Mouse (Mus musculus): ENCODE data around the gene Parva.

The Parva gene

GRCm38 (mm10) chr7:112472024-112472707, 44.9 kb downstream of the Parva start:
- no peak for DNase-seq (ENCODE audit: low read depth)

- no peak for DNase-seq (ENCODE audit: low read depth)
Observed at GRCm38 (mm10) chr7:112472708-112473281, 45.5 kb downstream of the Parva start.

- no peak for DNase-seq (ENCODE audit: low read depth)
Observed at GRCm38 (mm10) chr7:112473649-112474435, 46.5 kb downstream of the Parva start.

GRCm38 (mm10) chr7:112479116-112479515, 51.8 kb downstream of the Parva start:
- DNase-seq (ENCODE audit: low read depth), result no peak

- DNase-seq (ENCODE audit: low read depth), result no peak
Observed at GRCm38 (mm10) chr7:112481031-112481430, 53.7 kb downstream of the Parva start.

GRCm38 (mm10) chr7:112482572-112482971, 55.3 kb downstream of the Parva start:
- DNase-seq (ENCODE audit: low read depth), result no peak

- DNase-seq (ENCODE audit: low read depth), result no peak
Observed at GRCm38 (mm10) chr7:112483382-112483781, 56.1 kb downstream of the Parva start.

- DNase-seq (ENCODE audit: low read depth), result no peak
Observed at GRCm38 (mm10) chr7:112490825-112491224, 63.5 kb downstream of the Parva start.

- DNase-seq (ENCODE audit: low read depth), result no peak
Observed at GRCm38 (mm10) chr7:112491737-112492136, 64.4 kb downstream of the Parva start.

GRCm38 (mm10) chr7:112495950-112496349, 68.6 kb downstream of the Parva start:
- no peak for DNase-seq (ENCODE audit: low read depth)

GRCm38 (mm10) chr7:112496921-112497320, 69.6 kb downstream of the Parva start:
- no peak for DNase-seq (ENCODE audit: low read depth)

- no peak for DNase-seq (ENCODE audit: low read depth)
Observed at GRCm38 (mm10) chr7:112498591-112499301, 71.4 kb downstream of the Parva start.

- no peak for DNase-seq (ENCODE audit: low read depth)
Observed at GRCm38 (mm10) chr7:112499453-112500133, 72.3 kb downstream of the Parva start.

- DNase-seq (ENCODE audit: low read depth), result no peak
Observed at GRCm38 (mm10) chr7:112500134-112500490, 72.8 kb downstream of the Parva start.

GRCm38 (mm10) chr7:112502050-112502809, 74.9 kb downstream of the Parva start:
- DNase-seq (ENCODE audit: low read depth), result no peak

- no peak for DNase-seq (ENCODE audit: low read depth)
Observed at GRCm38 (mm10) chr7:112502845-112503244, 75.5 kb downstream of the Parva start.

GRCm38 (mm10) chr7:112503448-112503847, 76.1 kb downstream of the Parva start:
- no peak for DNase-seq (ENCODE audit: low read depth)

GRCm38 (mm10) chr7:112503917-112504316, 76.6 kb downstream of the Parva start:
- no peak for DNase-seq (ENCODE audit: low read depth)

GRCm38 (mm10) chr7:112509107-112509506, 81.8 kb downstream of the Parva start:
- DNase-seq (ENCODE audit: low read depth), result no peak

GRCm38 (mm10) chr7:112510336-112511048, 83.2 kb downstream of the Parva start:
- no peak for DNase-seq (ENCODE audit: low read depth)

GRCm38 (mm10) chr7:112511309-112511708, 84.0 kb downstream of the Parva start:
- DNase-seq (ENCODE audit: low read depth), result no peak

All from 416B (cell line).